Mouse (Mus musculus): ENCODE results near the gene Slc25a42. TPM values are rescaled to one million over a fixed set of nuclear protein-coding genes. Genes with fewer than 3 reads are reported as not detected.

The Slc25a42 gene
- total and polyA plus RNA-seq, 3 experiments, result 0.63 to 3.0 (median 2.9) TPM

DNA sequence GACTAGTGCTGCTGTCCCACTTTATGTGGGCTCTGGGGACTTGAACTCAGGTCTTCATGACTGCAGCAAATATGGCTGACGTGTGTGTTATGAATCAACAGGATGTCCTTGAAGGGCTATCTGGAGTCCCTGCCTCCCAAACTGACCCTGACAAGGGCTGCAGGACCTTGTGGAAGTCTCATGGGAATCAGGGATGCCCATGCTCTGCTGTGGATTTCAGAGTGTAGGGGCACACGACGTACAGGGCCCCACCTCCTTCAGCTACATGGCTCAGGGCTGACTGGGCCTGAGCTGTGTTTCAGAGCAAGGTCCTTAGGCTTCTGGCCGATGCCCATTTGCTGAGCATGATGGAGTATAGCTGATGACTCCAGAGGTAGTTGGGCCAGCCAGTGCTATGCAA, 28.9 kb downstream of the Slc25a42 start:
- H3K27me3 ChIP-seq (replicated peaks), result no peaks in the 10 kb centered on the region
- no peaks in the 10 kb centered on the region for H3K9me3 ChIP-seq (replicated peaks; ENCODE audit: low read length)
- no peak overlapping the region for H3K4me2 ChIP-seq (ENCODE audit: insufficient read depth, low read depth, poor library complexity, severe bottlenecking)
- no peaks in the 10 kb centered on the region for H3K4me1 ChIP-seq (ENCODE audit: control insufficient read depth in 1 of 2, insufficient read depth in 2 of 2)
- no peak overlapping the region for H3K9ac ChIP-seq (ENCODE audit: insufficient read depth, low read depth)
- H3K27ac ChIP-seq (ENCODE audit: insufficient read depth, low read depth), result no peak overlapping the region
- TF ChIP-seq CHD2 (IDR thresholded peaks at IDR 0.05; ENCODE audit: low read length), result no peak
- no peak for TF ChIP-seq ZC3H11A (IDR thresholded peaks at IDR 0.05; ENCODE audit: low read depth, low read length)
- TF ChIP-seq GABPA (IDR thresholded peaks at IDR 0.05; ENCODE audit: insufficient replicate concordance, low read depth, low read length), result no peak
- no peak for TF ChIP-seq CTCF (conservative IDR thresholded peaks at IDR 0.05 in 1 of 2, IDR thresholded peaks at IDR 0.05 in 1 of 2; ENCODE audit: low read depth in 2 of 2, low read length in 2 of 2)
- TF ChIP-seq BHLHE40 (IDR thresholded peaks at IDR 0.05; ENCODE audit: low read depth, low read length), result no peak
- peaks cover 48 to 86% of the 10 kb centered on the region in 2 experiments for H3K36me3 ChIP-seq (replicated peaks in 1 of 2; ENCODE audit: control insufficient read depth in 1 of 2, insufficient read depth in 1 of 2, low read length in 1 of 2)
- in situ Hi-C loops (cut with MboI; ENCODE audit: low pct_ligation_motif_present, low pct_unique_long_range_greater_than_20kb, low sequenced_read_pairs) (no loop called here), dilution Hi-C loops (cut with MboI; ENCODE audit: extremely low pct_ligation_motif_present, extremely low pct_unique_long_range_greater_than_20kb, low sequenced_read_pairs) (no loop called here)
- no peak for DNase-seq (ENCODE audit: extremely low read depth)
- H3K4me3 ChIP-seq (replicated peaks in 1 of 3; ENCODE audit: low read depth in 2 of 3, low read length in 2 of 3, poor library complexity in 1 of 3), result no peak overlapping the region
- H3K79me2 ChIP-seq (replicated peaks; ENCODE audit: control insufficient read depth, extremely low read depth, insufficient read depth, poor library complexity, severe bottlenecking), result no peaks in the 10 kb centered on the region

GRCm38 (mm10) chr8:70181903-70182252, 30.2 kb downstream of the Slc25a42 start:
- TF ChIP-seq JUN (IDR thresholded peaks at IDR 0.05; ENCODE audit: insufficient read depth, low read depth, low read length) (no peak), SIN3A (IDR thresholded peaks at IDR 0.05; ENCODE audit: low read length) (no peak), ETS1 (conservative IDR thresholded peaks at IDR 0.05; ENCODE audit: low read depth, low read length) (no peak), RAD21 (IDR thresholded peaks at IDR 0.05; ENCODE audit: low read depth, low read length) (no peak), NRF1 (IDR thresholded peaks at IDR 0.05; ENCODE audit: low read depth, low read length) (no peak), CHD1 (IDR thresholded peaks at IDR 0.05; ENCODE audit: low read depth, low read length) (no peak), RCOR1 (conservative IDR thresholded peaks at IDR 0.05; ENCODE audit: low read depth, low read length) (no peak)
- dilution Hi-C loops (cut with MboI; ENCODE audit: extremely low pct_ligation_motif_present, extremely low pct_unique_long_range_greater_than_20kb, low sequenced_read_pairs) (no loop called here), in situ Hi-C loops (cut with MboI; ENCODE audit: low pct_ligation_motif_present, low pct_unique_long_range_greater_than_20kb, low sequenced_read_pairs) (no loop called here)
- H3K79me2 ChIP-seq (replicated peaks; ENCODE audit: control insufficient read depth, extremely low read depth, insufficient read depth, poor library complexity, severe bottlenecking), result no peaks in the 10 kb centered on the region
- H3K36me3 ChIP-seq (replicated peaks in 1 of 2; ENCODE audit: control insufficient read depth in 1 of 2, insufficient read depth in 1 of 2, low read length in 1 of 2), result peaks cover 52 to 84% of the 10 kb centered on the region in 2 experiments
- no peaks in the 10 kb centered on the region for H3K9me3 ChIP-seq (replicated peaks; ENCODE audit: low read length)
- no peaks in the 10 kb centered on the region for H3K27me3 ChIP-seq (replicated peaks)
- H3K9ac ChIP-seq (ENCODE audit: insufficient read depth, low read depth), result no peak overlapping the region
- DNase-seq (ENCODE audit: extremely low read depth), result no peak
- no peaks in the 10 kb centered on the region for H3K4me1 ChIP-seq (ENCODE audit: control insufficient read depth in 1 of 2, insufficient read depth in 2 of 2)
- no peak overlapping the region for H3K4me2 ChIP-seq (ENCODE audit: insufficient read depth, low read depth, poor library complexity, severe bottlenecking)
- H3K27ac ChIP-seq (ENCODE audit: insufficient read depth, low read depth), result no peak overlapping the region
- H3K4me3 ChIP-seq (replicated peaks in 1 of 3; ENCODE audit: low read depth in 2 of 3, low read length in 2 of 3, poor library complexity in 1 of 3), result no peak overlapping the region

GRCm38 (mm10) chr8:70181212-70181902, 30.7 kb downstream of the Slc25a42 start:
- H3K9me3 ChIP-seq (replicated peaks; ENCODE audit: low read length), result no peaks in the 10 kb centered on the region
- TF ChIP-seq TBP (conservative IDR thresholded peaks at IDR 0.05; ENCODE audit: low read depth, low read length) (no peak), JUN (IDR thresholded peaks at IDR 0.05; ENCODE audit: insufficient read depth, low read depth, low read length) (no peak), UBTF (IDR thresholded peaks at IDR 0.05; ENCODE audit: low read depth, low read length) (no peak), NELFE (IDR thresholded peaks at IDR 0.05; ENCODE audit: low read depth, low read length) (no peak)
- in situ Hi-C loops (cut with MboI; ENCODE audit: low pct_ligation_motif_present, low pct_unique_long_range_greater_than_20kb, low sequenced_read_pairs), result no loop called here
- no peak overlapping the region for H3K9ac ChIP-seq (ENCODE audit: insufficient read depth, low read depth)
- no peak overlapping the region for H3K4me3 ChIP-seq (replicated peaks in 1 of 3; ENCODE audit: low read depth in 2 of 3, low read length in 2 of 3, poor library complexity in 1 of 3)
- H3K27me3 ChIP-seq (replicated peaks), result no peaks in the 10 kb centered on the region
- no peak overlapping the region for H3K4me2 ChIP-seq (ENCODE audit: insufficient read depth, low read depth, poor library complexity, severe bottlenecking)
- H3K27ac ChIP-seq (ENCODE audit: insufficient read depth, low read depth), result no peak overlapping the region
- no peaks in the 10 kb centered on the region for H3K79me2 ChIP-seq (replicated peaks; ENCODE audit: control insufficient read depth, extremely low read depth, insufficient read depth, poor library complexity, severe bottlenecking)
- no peak for DNase-seq (ENCODE audit: extremely low read depth)
- H3K36me3 ChIP-seq (replicated peaks in 1 of 2; ENCODE audit: control insufficient read depth in 1 of 2, insufficient read depth in 1 of 2, low read length in 1 of 2), result peaks cover 56 to 84% of the 10 kb centered on the region in 2 experiments
- dilution Hi-C loops (cut with MboI; ENCODE audit: extremely low pct_ligation_motif_present, extremely low pct_unique_long_range_greater_than_20kb, low sequenced_read_pairs), result no loop called here
- no peaks in the 10 kb centered on the region for H3K4me1 ChIP-seq (ENCODE audit: control insufficient read depth in 1 of 2, insufficient read depth in 2 of 2)

Measured in CH12.LX (cell line).